Mouse (Mus musculus) frontal cortex, postnatal 10 days (tissue): ENCODE measurements around the gene Pnpo.
A peak's percentile ranks its signal among the peaks of the same experiment; 100 is the strongest.

Experiments
- DNase-seq, 2 experiments: peaks; one replicate each; pipeline ENCODE4 v3.0.0; 2022; ENCODE audit warnings: low spot score in 2 of 2, mixed read lengths in 1 of 2

The Pnpo gene

DNA sequence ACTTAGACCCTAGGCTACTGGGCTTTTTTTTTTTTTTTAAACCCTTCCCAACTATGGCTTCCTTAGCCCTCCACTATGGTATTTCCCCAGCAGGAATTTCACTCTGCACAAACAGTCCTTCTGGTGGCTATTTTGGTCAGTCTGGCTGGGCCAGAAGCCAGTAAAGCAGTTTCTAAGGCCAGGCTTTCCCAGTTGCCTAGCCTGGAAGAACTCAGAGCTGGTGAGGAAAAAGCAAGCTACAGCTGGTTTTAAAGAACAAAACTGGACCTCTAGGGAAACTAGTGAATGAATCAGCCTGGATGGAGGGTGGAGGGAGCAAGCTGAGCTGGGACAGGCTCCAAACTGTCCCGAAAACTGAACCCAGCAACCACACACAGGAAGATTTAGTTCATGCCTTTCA, 26.0 kb upstream of the Pnpo start:
- no peak for DNase-seq

DNA sequence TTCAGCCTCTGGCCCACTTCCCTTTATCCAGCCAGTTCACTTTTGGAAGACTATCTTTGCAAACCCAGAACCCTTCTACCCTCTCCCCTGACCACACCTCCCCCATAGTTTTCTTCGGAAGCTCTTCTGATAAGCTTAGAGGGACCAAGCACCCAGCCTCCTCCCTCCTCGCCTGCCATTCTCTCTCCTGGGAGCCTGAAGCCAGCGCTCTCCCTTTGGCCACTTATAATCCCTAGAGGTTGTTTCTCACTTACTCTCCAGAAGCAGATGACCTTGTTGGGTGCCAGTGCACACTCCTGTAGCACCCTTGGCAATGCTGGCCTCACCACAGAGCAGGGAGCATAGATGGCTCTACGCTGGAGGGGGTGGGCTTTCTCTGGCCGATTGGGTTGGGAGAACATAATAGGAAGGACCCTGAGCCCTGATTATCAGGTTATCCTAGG, 25.5 kb upstream of the Pnpo start:
- no peak for DNase-seq

DNA sequence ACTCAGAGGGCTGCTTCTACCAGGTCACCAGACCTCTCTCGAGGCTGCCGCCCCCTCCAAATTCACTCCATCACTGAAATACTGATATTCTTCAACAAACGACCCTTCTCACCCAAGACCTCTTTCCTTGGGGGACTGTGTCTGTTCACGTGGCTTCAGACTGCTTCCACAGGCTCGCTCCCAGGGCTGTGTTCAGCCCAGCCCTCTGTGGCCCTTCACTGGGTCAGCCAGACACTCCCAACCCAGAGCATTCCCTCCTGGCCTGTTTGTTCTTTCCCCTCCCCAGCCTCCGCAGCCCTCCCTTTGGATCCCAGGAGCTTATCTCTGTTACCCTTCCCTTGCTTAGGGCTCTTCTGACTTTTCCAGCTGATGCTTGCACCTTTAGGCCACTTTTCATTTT, 24.7 kb upstream of the Pnpo start:
- DNase-seq, result no peak

DNA sequence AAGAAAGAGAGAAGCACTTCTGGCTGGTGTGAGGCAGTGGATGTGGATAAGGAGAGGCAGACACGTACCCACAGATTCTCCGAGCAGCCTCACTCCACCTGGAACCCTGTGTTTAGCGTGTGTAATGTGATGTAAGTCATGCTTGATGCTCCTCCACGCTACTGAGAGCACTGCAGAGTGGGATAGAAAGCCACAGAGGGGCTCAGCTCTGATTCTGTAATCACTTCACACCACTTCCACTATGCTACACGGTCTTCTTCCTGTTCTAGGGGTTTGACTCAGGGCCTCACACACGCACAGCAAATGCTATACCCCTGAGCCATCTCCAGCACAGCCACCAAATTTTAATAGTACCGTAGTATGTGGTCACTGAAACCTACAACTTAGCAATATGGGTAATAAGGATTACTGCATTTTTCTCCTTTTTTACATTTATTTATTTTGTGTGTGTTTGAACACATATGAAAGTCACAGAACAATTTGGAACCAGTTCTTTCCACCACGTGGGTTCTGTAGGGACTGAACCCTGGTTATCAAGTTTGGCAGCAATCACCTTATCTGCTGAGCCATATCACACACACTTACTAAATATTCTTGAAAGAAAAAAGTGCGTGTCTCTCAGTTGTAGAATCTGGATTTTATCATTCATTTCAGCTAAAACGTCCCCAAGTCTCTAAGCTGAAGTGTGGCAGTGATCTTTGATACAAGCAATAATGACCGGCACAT, 23.9 kb upstream of the Pnpo start:
- DNase-seq, result no peak

DNA sequence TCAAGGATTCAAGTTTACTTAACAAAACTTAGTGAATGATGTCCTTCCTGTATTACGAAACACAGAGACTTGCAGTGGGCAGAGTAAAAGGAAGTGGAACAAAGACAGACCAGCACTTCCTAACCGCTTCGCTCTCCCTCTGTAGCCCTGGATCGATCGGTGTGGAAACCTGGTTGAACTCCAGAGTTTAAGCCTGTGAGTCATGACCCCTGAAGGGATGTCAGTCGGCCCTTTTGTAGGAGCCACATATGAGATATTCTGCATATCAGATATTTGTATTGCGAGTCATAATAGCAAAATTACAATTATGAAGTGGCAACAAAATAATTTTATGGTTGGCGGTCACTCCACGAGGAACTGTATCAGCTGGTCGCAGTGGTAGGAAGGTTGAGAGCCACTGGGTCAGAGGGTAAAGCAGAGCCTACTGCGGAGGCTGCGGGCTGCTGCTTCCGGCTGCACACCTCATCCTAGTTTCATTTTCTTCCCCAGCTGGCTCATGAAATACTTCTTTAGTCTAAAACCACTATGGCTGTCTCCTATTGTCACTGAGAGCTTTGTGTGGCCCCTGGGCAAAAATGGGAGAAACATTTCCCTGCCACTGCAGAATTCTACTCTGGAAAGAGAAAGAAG, 23.2 kb upstream of the Pnpo start:
- no peak for DNase-seq

DNA sequence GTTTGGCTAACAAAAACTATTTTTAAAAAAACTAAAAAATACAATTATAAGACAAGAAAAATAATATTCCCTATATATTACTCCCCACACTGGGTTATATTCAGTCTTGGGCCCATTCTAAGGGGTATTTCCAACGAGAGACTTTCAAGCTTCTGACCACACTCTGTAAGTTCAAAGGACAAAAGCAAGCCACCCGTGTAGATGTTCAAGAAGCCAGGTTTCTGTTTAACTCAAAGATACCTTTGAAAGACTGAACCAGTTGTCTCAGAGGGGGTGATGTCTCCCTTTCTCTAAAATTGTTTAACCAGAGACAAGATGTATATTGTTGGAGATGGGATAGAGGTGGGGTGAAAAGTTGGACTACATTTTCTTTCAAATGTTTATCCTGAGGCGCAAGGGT, 22.4 kb upstream of the Pnpo start:
- DNase-seq, result no peak

DNA sequence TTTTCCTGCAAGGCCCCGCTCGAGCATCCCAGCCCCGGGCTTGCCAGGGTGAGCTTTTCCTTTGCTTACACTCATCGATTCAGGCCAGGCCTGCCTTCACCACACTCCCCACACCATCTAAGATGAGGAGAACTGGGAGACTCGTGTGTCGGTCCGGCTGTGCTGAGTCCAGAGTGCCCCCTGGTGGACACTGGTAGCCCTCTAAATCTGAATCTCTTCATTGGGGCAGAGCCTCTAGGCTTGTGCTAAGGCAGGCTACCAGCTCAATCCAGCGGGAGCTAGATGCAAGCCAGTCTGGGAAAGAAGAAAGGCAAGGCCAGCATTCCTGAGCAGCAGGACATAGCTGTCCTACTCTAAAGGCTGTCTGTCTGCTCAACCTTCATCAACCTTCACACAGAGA, 19.8 kb upstream of the Pnpo start:
- peak; percentile 67 to 82 for DNase-seq

DNA sequence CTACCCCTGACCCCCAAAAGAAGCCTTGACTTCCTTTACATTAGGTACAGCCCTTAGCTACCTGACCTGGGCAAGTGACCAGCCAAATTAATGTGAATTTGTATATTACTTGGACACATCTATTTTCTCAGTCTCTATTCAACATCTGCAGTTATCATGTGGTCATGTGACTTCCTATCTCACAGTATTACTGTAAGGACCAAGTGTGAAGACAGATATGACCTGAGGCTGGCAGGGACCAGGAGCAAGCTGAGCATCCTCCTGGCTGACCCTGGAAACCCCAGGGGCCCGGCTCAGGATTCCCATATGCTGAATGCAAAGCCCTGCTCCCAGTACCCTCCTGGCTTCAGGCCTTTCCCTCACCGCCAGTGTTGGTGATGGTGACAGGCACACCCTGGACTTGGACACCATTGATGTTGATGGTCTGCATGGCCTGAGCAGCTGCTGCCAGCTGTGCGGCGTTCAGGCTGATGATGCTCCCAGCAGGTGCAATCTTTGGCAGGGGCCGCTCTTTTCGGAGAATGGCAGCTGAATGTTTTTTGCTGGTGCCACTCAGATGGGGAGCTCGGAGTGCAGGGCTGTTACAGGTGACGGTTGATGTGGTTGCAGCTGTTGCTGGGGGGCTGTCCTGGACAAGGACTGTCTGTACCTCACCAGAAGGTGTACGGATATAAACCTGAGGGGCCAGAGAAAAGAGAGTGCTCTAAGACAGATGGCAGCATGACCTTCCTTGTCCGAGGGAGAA, 13.4 kb upstream of the Pnpo start:
- DNase-seq, result no peak

DNA sequence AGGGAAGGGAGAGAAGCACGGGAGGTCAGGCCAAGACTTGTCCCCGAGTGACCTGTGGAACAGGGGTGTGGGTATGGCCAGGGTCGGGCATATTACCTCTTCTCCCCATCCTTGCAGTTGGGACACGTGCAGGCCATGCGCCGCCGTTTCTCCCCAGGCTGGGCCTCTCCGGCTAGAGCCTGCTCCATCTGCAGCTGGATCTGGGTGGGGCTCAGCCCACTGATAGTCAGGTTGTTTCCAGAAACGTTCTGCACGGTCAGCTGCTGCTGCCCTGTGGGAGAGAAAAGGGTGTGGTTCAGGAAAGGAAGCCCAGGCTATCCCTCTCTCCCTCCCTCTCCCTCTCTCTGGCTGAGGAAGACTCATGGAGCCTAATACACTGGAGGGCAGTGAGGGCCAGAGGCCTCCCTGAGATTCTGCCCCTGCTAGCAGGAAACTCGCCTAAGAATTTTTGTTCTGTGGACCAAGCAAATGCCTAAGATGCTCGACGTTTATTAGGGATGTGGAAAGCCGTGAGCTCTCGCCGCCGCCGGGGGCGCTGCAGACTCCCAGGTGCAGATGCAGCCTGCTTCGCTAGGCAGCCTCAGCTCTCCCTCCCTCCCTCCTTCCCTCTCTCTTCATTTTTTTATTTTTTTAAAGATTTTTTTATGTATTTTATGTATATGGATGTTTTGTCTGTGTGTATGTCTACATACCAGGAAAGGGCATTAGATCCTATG, 12.4 kb upstream of the Pnpo start:
- DNase-seq, result no peak

DNA sequence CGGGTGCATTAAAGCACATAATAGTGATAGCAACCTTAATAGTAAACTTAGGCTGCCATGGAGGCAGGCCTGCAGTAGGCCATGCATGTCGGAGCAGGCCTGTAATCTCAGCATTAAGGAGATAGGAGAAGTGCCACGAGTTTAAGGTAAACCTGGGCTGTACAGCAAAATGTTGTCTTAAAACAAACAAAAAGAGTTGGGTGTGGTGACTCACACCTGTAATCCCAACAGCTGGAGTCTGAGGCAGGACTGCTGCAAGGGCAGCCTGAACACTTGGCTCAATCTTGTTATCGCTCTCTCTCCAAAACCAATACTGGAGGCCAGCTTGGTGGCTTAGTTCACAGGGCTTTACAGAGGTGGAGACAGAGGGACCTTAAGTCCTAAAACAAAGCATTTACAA, 11.3 kb upstream of the Pnpo start:
- no peak for DNase-seq

DNA sequence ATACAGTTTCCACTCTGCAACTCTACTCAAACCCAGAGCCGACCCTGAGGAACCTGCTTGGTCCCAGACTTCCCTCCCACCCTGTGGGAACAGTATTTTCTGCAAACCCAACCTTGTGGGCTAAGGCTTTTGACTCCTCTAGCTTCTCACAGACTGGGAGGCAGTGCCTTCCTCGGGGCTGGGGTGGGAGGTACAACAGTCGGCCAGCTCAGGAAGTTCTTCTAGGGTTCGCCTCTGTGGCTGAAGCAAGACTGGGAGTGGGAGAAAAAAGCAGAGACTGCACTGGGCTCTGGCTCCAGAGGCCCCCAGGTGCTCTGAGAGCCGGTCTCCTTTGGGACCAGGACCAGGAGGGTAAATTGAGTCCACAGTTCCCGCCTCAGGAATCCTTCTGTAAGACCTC, 9.1 kb upstream of the Pnpo start:
- DNase-seq, result no peak

DNA sequence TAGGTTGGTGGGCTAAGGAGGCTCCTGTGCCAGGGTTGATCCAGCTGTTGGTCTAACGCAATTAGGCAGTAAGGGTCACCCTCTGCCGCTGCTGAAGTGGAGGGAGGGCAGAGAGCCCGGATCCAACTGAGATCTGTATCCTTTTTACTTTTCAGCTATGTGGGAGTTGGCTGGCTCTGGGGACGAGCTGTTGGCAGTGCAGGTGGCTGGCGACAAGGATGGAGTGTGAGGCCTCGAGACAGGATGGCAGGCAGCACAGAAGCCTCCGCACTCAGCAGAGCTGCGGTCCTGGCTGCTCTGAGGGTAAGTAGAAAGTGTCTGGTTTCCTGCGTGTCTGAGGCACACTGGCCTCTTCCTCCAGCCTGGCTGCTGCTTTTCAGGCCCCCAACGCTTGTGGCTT, 8.6 kb upstream of the Pnpo start:
- no peak for DNase-seq

DNA sequence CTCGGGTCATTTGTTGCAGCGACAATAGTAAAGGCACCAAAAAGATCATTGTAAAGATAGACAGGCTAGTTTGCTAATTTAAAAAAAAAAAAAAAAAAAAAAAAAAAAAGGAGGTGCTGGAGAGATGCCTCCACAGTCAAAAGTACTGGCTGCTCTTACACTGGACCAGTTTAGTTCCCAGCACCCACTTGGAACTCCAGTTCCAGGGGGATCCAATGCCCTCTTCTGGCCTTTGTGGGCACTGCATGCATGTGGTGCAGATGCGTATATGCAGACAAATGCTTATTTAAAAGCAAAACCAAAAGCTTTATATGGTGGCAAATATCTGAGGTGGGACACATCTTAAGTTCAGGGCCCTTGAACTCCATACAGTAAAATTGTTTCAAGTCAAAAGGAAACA, 7.0 kb upstream of the Pnpo start:
- DNase-seq, result no peak

DNA sequence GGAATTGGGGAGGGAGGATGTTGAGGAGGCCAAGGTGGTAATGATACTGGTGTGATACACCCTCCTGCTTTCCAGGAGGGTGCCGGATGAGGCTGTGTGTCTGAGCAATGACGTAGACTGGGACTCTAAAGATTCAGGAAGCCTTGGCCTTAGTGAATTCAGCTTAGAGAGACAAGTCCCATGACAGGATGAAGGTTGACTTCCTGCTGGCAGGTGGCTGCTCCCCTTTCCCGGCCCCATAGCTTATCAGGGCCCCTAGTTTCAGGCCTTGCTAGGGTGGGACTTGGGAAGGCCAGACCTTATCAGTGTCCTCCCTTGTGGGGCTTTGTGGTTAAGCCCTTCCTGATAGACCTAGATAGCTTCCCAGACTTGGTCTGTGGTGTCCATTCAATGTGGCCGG, 4.1 kb upstream of the Pnpo start:
- DNase-seq, result no peak

DNA sequence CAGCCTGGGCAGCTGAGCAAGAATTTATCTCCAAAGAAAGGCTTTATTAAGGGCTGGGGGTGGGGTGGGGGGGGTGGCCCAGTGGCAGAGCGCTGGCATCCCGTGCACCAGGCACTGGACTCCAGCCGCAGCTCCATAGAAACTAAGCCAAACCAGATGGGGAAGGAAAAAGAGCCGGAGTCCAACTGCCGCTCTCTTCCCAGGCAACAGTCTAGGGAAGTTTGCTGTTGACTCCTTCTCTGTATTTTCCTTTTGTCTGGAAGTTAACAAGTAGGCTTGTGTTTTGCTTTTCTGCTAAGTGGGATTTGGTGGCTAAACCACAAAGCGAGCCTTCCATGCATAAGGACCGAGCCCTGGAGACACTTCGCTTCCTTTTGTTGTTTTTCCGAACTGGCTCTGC, 2.7 kb upstream of the Pnpo start:
- DNase-seq, result no peak

DNA sequence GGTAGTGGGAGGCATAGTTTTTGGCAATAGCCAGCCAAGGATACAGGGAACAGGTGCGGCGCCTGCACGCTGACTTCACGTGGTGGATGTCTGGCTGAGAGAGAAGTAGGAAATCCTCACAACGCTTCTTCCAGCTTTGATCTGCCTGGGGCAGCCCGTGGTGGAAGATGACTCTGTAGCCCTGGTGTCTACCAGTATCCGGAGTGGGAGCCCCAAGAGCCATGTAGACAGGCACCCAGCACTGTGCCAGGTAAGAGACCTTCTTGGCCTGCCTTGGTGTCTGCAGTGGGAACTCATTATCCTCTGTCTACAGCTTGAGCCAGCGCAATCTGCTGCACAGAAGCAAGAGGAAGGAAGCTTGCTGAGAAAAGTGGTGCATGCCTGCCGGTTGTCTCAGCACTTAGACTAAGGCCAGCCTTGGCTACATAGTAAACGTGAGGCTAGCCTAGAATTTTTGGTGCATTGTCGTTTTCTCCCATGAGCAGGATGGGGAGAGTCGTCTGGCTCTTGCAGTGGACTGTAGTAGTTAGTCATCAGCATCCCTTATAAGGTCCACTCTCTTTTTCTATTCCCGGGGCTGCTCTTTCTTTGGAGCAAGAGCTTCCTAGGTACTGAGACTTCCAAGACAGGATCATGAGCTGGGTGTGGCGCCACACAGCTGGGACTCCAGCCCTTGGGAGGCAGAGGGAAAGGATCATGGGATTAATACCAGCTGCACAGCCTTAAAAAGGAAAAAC, 1.2 kb upstream of the Pnpo start:
- DNase-seq, result no peak

DNA sequence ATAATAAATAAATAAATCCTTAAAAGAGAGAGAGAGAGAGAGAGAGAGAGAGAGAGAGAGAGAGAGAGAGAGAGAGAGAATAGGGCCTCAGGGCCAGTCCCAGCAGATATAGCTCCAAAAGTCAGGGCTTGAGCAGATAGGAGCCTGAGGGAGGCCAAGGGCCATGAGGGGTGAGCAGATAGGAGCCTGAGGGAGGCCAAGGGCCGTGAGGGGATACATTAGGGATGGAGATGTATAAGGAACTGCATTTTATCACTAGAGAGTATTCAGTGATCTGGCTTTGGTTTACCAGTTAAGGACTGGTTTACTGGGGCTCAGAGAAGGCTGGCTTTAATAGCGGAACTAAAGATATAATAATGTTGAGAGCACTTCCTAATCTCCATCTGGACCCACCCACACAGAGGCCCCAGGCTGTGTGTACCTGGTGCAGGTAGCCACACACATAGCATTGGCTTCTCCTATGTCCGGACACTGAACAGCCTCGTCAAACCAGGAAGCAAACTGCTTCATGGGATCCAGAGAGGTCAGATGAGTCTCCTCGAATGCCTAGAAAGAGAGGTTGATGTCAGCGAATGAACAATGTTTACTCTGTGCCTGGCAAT, 1.7 kb downstream of the Pnpo start:
- DNase-seq, result no peak

DNA sequence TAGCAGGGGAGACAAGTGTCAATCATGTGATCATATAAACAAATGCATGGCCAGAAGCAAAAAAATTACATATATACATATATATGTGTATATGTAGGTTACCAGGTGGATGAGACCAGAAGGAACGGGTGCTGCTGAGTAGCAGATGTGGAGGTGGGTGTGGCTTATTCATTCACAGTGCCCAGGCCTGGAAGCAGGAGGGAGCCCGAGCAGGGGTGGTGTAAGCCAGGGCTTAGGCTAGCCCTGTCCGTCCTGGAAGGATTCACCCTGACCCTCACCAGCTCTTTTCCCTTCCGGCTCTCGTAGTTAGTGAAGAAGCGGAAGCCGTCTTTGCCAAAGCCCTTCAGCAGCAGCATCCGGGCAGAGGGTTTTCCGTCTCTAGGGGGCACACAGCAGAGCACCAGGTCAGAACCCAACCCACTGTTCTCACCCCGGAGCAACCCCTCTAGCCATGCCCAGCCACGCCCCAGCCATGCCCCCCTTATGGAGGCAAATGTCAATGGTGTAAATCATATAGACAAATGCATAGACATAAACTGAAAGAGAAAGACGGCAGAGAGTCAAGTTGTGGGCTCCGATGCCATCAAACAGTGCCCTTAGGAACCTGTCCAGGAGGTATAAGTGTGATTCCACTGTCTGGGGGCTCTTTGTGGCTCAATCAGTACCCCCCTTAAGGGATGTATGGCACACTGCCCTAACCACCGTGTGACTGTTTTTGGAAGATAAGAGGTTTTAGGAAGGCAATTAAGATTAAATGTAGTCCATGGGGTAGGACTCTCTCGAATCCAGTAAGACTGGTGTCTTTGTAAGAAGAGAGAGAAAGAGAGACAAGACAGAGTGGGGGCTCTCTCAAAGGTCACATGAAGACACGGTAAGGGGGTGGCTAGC, 3.0 kb downstream of the Pnpo start:
- DNase-seq, result no peak

DNA sequence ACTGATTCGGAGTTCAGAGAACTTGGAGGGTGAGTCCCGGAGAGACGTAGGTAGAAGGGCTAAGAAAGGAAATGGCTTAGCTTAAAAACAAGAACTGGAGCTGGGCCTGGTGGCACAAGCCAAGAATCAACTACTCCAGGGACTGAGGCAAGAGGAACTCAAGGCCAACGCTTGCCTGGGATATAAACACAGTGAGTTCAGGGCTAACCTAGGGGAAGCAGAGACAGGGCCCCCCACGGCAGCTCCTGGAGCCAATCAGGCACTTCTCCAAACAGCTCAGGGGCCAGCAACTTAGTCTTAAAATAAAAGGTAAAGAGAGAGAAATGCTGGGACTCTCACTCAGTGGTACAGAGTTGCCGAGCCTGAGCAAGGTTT, 5.4 kb downstream of the Pnpo start:
- no peak for DNase-seq
